Mouse (Mus musculus) embryonic facial prominence, embryonic 14.5 days (tissue): Measurements from ENCODE around the gene Tlx2. TPM values are rescaled to one million over a fixed set of nuclear protein-coding genes. Genes with fewer than 3 reads are reported as not detected.

Source experiments
- ATAC-seq: fragments of 200-750 bp; cut with Nextera tagmentation; 2 replicates; pipeline ENCODE4 v1.8.0; 2017; ENCODE audit warnings: low read depth, moderate number of reproducible peaks, moderate TSS enrichment
- DNase-seq: peaks from one replicate; pipeline ENCODE4 v3.0.0-alpha.2; 2015; ENCODE audit warnings: low spot score
- H3K27ac ChIP-seq: fragments of 300-500 bp; sonication (generic); replicated peaks from 2 replicates; pipeline ENCODE4 v1.5.1; 2014; ENCODE audit warnings: low read depth, mild to moderate bottlenecking, low read length, moderate library complexity
- H3K27me3 ChIP-seq: fragments of 300-500 bp; sonication (generic); replicated peaks from 2 replicates; pipeline ENCODE4 v1.6.1; 2014; ENCODE audit warnings: low read length; ENCODE audit not compliant: control insufficient read depth, insufficient read depth
- H3K36me3 ChIP-seq: fragments of 300-500 bp; sonication (generic); 2 replicates; pipeline ENCODE4 v1.6.1; 2014; ENCODE audit warnings: low read length, mixed read lengths; ENCODE audit not compliant: control insufficient read depth, insufficient read depth
- H3K4me1 ChIP-seq: fragments of 300-500 bp; sonication (generic); 2 replicates; pipeline ENCODE4 v1.6.1; 2014; ENCODE audit warnings: antibody characterized with exemption, low read length; ENCODE audit not compliant: control insufficient read depth, insufficient read depth
- H3K4me2 ChIP-seq: fragments of 300-500 bp; sonication (generic); 2 replicates; pipeline ENCODE4 v1.6.1; 2014; ENCODE audit warnings: low read depth, mild to moderate bottlenecking, low read length, moderate library complexity, mixed read lengths
- H3K4me3 ChIP-seq: fragments of 300-500 bp; sonication (generic); 2 replicates; pipeline ENCODE4 v1.5.1; 2014; ENCODE audit warnings: low read depth, mild to moderate bottlenecking, low read length
- H3K9ac ChIP-seq: fragments of 300-500 bp; sonication (generic); 2 replicates; pipeline ENCODE4 v1.6.1; 2014; ENCODE audit warnings: low read depth, mild to moderate bottlenecking, low read length, moderate library complexity, mixed read lengths
- H3K9me3 ChIP-seq: fragments of 300-500 bp; sonication (generic); 2 replicates; pipeline ENCODE4 v1.6.1; 2016; ENCODE audit warnings: low read length; ENCODE audit not compliant: control insufficient read depth
- WGBS: fragments of 180-500 bp; shearing (Covaris S2); extraction: QIAGEN DNeasy Blood & Tissue Kit; methylation state at CpG from one replicate; pipeline ENCODE4 v1.1.7; 2014; 5-methylcytosine and 5-hydroxymethylcytosine counted together
- polyA plus RNA-seq: library from polyadenylated mRNA; unstranded; fragments of >200 nt; fragmentation: Nextera tagmentation; extraction: Ambion mirVana; gene quantifications from 2 replicates; pipeline ENCODE4 v1.2.1, GENCODE M21; 2014

Tlx2 gene
- polyA plus RNA-seq, 1 experiment from 2014 or later, result 3.4 TPM

DNA sequence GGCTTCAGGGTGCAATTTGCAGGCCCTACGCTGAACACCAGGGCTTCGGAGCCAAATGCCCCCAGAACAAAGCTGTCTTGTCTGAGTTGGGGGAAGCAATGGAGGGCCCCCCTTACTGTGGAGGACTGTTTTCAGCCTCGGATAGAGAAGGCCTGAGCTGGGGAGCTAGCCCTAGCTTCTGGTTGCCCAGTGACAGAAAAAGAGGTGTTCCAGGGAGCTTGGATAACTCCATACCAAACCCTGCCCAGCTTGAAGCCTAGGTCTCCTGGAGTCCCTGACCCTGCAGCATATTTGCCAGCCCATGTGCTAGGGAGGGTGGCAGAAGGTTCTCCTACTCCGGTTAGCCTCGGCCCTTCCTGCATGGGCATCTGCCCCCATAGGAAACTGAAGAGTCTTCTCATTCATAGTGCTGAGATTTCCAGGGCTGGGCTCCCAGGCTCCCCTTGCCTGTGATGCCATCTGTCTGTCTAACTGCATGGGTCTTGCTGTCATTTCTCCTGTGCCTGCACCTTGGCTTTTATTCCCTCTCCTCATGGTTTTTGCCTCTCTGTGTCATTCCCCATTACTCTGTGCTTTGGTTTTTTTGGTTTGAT lies 35.5 kb downstream of the Tlx2 start:
- WGBS, result 27% methylated on average over 5 of the region's 5 CpGs
- DNase-seq (no peak), ATAC-seq (0 out of 2 replicates have a peak, but pooled peaks have one; percentile 5)
- Histone ChIP-seq H3K9ac (peak overlapping the region; percentile 60), H3K27me3 (peaks cover 14% of the 10 kb centered on the region; the same call in 1 of the 2 replicates), H3K4me1 (peaks cover 25% of the 10 kb centered on the region), H3K4me2 (peak overlapping the region; percentile 63), H3K36me3 (no peaks in the 10 kb centered on the region; the same call in 1 of the 2 replicates), H3K9me3 (no peaks in the 10 kb centered on the region), H3K4me3 (peak overlapping the region; percentile 56), H3K27ac (peak overlapping the region; percentile 80)

DNA sequence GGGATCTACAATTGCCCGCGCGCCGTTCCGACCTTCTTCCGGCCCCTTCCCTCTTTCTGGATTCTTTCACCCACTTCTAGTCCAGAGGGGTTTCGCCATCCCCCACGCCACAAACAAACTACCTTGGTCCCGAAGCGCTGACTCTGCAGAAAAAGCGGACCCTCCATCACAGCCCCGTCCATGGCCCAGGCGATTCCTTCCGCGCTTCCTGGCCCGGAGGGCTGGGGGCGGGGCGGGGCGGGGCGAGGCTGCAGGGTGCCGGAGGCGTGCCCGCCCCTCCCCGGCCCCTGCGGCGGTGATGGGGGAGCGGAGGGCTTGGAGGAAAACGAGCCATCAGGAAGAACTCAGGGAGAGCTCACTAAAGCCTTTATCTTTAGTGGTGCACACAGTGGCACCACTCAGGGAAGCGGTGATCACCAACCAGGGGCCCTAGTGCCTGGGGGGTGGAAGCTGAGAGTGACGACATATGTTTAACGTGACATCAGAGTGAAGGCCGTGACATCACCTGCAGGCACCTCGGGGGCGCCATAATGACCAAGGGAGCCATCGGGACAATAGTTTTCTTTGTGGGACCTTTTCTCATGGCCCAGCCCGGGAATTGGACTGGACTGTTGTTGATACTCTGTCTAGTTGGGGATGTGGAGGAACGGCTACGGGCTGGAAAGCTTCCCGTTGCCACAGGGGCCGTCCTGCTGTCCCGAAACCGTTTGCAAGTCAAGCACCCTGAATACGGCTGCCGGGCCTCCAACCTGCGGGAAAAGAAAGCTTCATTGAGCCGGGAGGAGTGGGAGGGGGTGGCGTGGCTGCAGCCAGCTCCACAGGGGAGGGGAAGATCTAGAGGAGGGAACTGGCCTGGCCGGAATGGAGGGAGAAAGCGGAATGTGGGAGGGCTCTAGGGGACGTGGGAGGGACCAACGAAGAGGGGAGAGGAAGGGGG lies 36.6 kb downstream of the Tlx2 start, which contains the start of the genes Dok1 and Loxl3:
Gene Dok1 (minus strand): TSS at position 223 of the 937 bp plus-strand sequence.
Gene Loxl3 (plus strand): TSS at position 925 of the 937 bp plus-strand sequence.
- Histone ChIP-seq H3K36me3 (no peaks in the 10 kb centered on the region; the same call in 1 of the 2 replicates), H3K4me2 (peak within 1 kb of the TSS; percentile 63), H3K9me3 (no peaks in the 10 kb centered on the region), H3K27ac (peak within 1 kb of the TSS; percentile 80), H3K4me3 (peak within 1 kb of the TSS; percentile 56), H3K4me1 (peaks cover 23% of the 10 kb centered on the region), H3K9ac (peak within 1 kb of the TSS; percentile 60), H3K27me3 (peaks cover 14% of the 10 kb centered on the region; the same call in 1 of the 2 replicates)
- WGBS, result under 1% methylated on average over 50 of the region's 51 CpGs
- peak; percentile 91 for DNase-seq
- ATAC-seq, result peak; percentile 83

DNA sequence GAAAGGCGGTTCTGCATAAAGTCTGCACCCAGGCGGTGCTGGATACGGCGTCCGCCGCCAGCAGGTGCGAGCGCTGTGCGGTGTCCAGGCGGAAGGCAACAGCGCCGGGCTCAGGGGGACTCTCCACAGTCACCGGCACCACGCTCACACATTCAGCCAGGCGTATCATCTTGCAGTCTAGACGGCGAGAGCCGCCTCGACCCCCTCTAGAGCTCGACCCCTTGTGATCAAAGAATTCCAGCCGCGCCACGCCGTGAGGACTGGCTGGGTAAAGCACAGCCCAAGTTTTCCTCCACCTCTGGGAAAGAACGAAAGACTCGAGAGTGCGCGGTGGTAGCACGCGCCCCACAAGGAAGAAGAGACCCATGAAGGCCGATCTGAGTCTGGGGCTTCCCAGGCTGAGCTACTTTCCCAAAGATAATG lies 37.3 kb downstream of the Tlx2 start:
- Histone ChIP-seq H3K4me3 (peak overlapping the region; percentile 56), H3K27ac (peak overlapping the region; percentile 80), H3K36me3 (no peaks in the 10 kb centered on the region; the same call in 1 of the 2 replicates), H3K4me2 (peak overlapping the region; percentile 63), H3K9me3 (no peaks in the 10 kb centered on the region), H3K9ac (peak overlapping the region; percentile 60), H3K4me1 (peaks cover 22% of the 10 kb centered on the region), H3K27me3 (peaks cover 18% of the 10 kb centered on the region; the same call in 1 of the 2 replicates)
- DNase-seq (peak; percentile 57), ATAC-seq (peak; percentile 41)
- under 1% methylated on average over 30 of the region's 31 CpGs for WGBS

DNA sequence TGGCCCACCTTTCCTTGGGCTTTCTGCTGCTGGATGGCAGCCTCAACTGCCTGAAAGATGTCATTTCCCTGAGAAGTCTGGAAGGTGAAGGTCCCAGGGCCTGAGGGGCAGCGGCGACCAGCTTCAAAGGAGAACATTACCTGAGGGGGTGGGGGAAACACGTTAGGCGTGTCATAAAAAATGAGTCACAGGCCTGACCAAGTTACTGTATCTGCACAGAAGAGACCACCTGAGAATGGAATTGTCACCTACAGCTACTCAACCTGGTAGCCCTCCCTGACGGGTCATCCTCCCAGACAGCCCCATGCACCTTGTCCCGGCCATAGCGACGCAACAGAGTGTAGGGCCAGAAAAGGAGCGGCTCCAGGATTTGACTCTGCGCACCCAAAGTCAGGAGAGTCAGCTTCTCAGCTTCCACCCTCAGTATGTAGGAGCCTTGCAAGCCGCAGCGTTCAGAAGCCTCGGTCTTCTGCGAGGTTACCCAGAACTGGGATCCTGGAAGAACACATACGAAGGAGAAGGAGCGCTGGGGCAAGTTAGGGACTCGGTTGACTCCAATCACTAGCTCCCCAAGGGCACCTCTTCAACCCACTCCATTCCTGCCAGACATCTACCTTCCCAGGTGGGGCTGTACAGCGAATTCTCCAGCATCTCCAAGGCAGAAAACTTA lies 38.0 kb downstream of the Tlx2 start:
- no peak overlapping the region for H3K27ac ChIP-seq
- no peaks in the 10 kb centered on the region for H3K9me3 ChIP-seq
- H3K4me2 ChIP-seq, result peak overlapping the region; percentile 63
- H3K4me1 ChIP-seq, result peaks cover 25% of the 10 kb centered on the region
- H3K9ac ChIP-seq, result peak overlapping the region; percentile 60
- H3K4me3 ChIP-seq, result peak overlapping the region; percentile 56
- ATAC-seq (no peak), DNase-seq (no peak)
- peaks cover 18% of the 10 kb centered on the region; the same call in 1 of the 2 replicates for H3K27me3 ChIP-seq
- H3K36me3 ChIP-seq, result no peaks in the 10 kb centered on the region
- 27% methylated on average over 18 of the region's 18 CpGs for WGBS

DNA sequence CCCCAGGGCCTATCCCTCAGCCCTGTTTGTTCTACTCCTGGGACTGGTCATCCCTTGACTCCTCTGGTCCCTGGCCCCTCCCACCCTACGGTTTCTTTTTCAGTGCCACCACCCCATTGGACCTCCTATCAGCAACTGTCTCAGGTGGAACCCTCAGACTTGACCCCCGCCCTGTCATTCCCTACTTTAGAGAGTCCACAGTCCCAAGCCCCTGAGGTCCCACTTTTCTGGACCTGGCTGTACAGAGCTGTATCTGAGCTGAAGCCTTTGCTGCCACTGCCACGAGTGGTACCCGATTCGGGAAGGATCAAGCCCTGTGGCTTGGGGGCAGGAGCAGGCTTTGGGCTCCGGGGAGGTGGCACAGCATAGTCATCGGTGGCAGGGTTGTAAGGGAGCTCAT lies 39.0 kb downstream of the Tlx2 start:
- 71% methylated on average over 7 of the region's 7 CpGs for WGBS
- Histone ChIP-seq H3K27ac (no peak overlapping the region), H3K9ac (no peak overlapping the region), H3K4me1 (peaks cover 25% of the 10 kb centered on the region), H3K9me3 (no peaks in the 10 kb centered on the region), H3K27me3 (peaks cover 18% of the 10 kb centered on the region; the same call in 1 of the 2 replicates), H3K4me3 (no peak overlapping the region), H3K36me3 (no peaks in the 10 kb centered on the region), H3K4me2 (no peak overlapping the region)
- DNase-seq, result no peak
- ATAC-seq, result no peak

DNA sequence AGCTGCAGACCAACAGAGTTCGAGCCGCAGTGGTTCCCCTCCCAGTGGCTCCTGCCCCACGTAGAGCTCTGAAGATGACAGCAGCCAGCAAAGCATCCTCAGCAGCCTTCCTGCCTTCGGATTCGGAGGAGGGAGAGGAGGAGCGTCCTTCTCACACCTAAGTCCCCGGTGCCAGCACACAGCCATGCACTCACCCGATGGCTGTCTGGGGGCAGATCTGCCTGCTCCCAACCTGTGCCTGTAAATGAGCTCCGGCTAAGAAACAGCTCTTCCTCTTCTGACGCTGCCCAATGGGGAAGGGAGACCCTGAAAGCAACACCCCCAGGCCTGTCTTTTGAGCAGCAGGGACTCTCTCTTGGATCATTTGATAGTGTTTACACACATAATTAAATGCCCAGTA lies 40.3 kb downstream of the Tlx2 start:
- no peak overlapping the region for H3K27ac ChIP-seq
- no peaks in the 10 kb centered on the region for H3K36me3 ChIP-seq
- no peaks in the 10 kb centered on the region for H3K9me3 ChIP-seq
- H3K27me3 ChIP-seq, result peaks cover 18% of the 10 kb centered on the region; the same call in 1 of the 2 replicates
- H3K9ac ChIP-seq, result no peak overlapping the region
- WGBS, result 22% methylated on average over 7 of the region's 10 CpGs
- no peak overlapping the region for H3K4me3 ChIP-seq
- no peak overlapping the region for H3K4me2 ChIP-seq
- ATAC-seq, result no peak
- peaks cover 19% of the 10 kb centered on the region for H3K4me1 ChIP-seq
- no peak for DNase-seq

DNA sequence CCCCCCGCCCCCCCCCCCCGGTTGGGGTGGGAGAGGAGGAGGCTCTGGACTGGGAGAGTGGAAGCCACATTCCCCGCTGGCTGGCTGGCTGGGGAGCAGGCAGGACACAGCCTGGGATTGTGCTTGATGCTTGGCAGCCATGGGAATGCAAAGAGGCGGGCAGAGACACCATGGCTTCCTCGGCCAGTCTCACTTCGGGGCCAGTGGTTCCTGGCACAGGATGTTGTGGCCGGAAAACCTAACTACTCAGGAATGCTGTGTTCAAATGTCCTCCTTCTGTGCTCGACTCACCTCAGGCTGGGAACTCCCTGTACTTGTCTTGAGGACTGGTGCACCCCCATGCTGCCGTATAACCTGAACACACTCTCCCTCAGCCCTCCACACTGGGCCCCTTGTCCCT lies 42.4 kb downstream of the Tlx2 start:
- H3K9ac ChIP-seq, result no peak overlapping the region
- peaks cover 19% of the 10 kb centered on the region for H3K4me1 ChIP-seq
- 43% methylated on average over 7 of the region's 9 CpGs for WGBS
- no peak overlapping the region for H3K4me3 ChIP-seq
- no peaks in the 10 kb centered on the region for H3K36me3 ChIP-seq
- peak; percentile 40 for DNase-seq
- no peaks in the 10 kb centered on the region for H3K9me3 ChIP-seq
- peaks cover 18% of the 10 kb centered on the region; the same call in 1 of the 2 replicates for H3K27me3 ChIP-seq
- H3K4me2 ChIP-seq, result no peak overlapping the region
- peak overlapping the region; percentile 39 for H3K27ac ChIP-seq
- ATAC-seq, result peak; percentile 23; the same call in 1 of the 2 replicates

DNA sequence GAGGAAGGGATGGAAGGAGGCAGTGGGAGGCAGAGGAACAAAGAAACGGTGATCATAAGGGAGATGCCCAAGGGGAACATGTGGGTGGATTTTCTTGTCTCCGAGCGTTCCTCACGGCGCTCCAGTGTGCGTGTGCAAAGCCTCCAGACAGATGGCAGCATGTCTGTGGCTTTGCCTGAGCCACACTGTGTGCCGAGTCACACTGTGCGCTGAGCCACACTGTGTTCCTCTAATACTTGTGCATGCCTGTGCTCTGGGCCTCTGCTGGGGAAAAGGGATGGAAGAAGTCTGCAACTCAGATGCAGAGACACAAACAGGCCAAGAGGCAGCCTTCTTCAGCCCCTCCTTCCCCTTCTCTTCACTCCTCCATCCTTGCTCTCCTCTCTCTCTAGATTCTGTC lies 42.8 kb downstream of the Tlx2 start:
- H3K9me3 ChIP-seq, result no peaks in the 10 kb centered on the region
- H3K36me3 ChIP-seq, result no peaks in the 10 kb centered on the region
- no peak overlapping the region for H3K4me3 ChIP-seq
- H3K27ac ChIP-seq, result 0 out of 2 replicates have a peak overlapping the region, but pooled peaks have one; percentile 33
- H3K4me2 ChIP-seq, result no peak overlapping the region
- 60% methylated on average over 8 of the region's 8 CpGs for WGBS
- peaks cover 15% of the 10 kb centered on the region for H3K4me1 ChIP-seq
- DNase-seq (no peak), ATAC-seq (no peak)
- H3K9ac ChIP-seq, result no peak overlapping the region
- peaks cover 18% of the 10 kb centered on the region; the same call in 1 of the 2 replicates for H3K27me3 ChIP-seq
